Mouse (Mus musculus): ENCODE measurements around the gene Cd69.

- TF ChIP-seq CTCF (IDR thresholded peaks at IDR 0.05; ENCODE audit: control insufficient read depth, insufficient read depth, low read length) (no peak), POLR2A (IDR thresholded peaks at IDR 0.05; ENCODE audit: borderline replicate concordance, control insufficient read depth, low read depth, low read length) (no peak)
Measured at GRCm38 (mm10) chr6:129284384-129285104, 9.3 kb upstream of the Cd69 start.
